23 mouse cellular contexts compared by ENCODE assay signal in genomic region chr4:138440062-138440461, GRCm38 (mm10). TPM values are rescaled to one million over a fixed set of nuclear protein-coding genes. Genes with fewer than 3 reads are reported as not detected.
DNase-seq lines count a peak whose midpoint lies in the region; ATAC-seq and TF ChIP-seq lines count a peak whose summit lies in the region.
"Had no signal": no experiment of that assay in that cellular context is flagged by ENCODE, and none has a peak within 500 bp of the region (broad histone marks: within the 10 kb centered on the region; RNA-seq: fewer than 3 reads in every experiment).

No protein-coding gene starts in this region.

- peaks cover 24% of the 10 kb centered on the region; the same call in 1 of the 2 replicates for H3K36me3 ChIP-seq in liver, adult 2 months (ENCODE audit: control insufficient read depth, insufficient read depth, low read length)
- peaks cover 37% of the 10 kb centered on the region for H3K36me3 ChIP-seq in liver, embryonic 11.5 days (ENCODE audit: control insufficient read depth, insufficient read depth, low read length)
- peaks cover 20% of the 10 kb centered on the region for H3K36me3 ChIP-seq in midbrain, embryonic 11.5 days (ENCODE audit: control insufficient read depth, insufficient read depth, low read length)
- H3K36me3 ChIP-seq in midbrain, embryonic 15.5 days (replicated peaks): peaks cover 33% of the 10 kb centered on the region
- H3K36me3 ChIP-seq in intestine, embryonic 15.5 days: peaks cover 33% of the 10 kb centered on the region

- DNase-seq in kidney, adult 9 months: peak; percentile 8
- no peak for DNase-seq in kidney, postnatal 14 days
- DNase-seq in liver, adult 2 months (ENCODE audit: extremely low read depth, low read depth, low spot score): peak; percentile 47
- DNase-seq in liver, embryonic 11.5 days (ENCODE audit: low spot score): no peak
- DNase-seq in midbrain, embryonic 11.5 days (ENCODE audit: low spot score, missing footprints): peak; percentile 47
- DNase-seq: adrenal gland, adult 8-10 months; adrenal gland, postnatal 14 days; adrenal gland, postnatal 36 days; cerebellum, adult 11-12 months; cerebellum, adult 2 months; cerebellum, postnatal 10 days; cerebellum, postnatal 25 days had no signal

- no peak overlapping the region for H3K27ac ChIP-seq in liver, adult 2 months (replicated peaks; ENCODE audit: insufficient read depth, low read depth, low read length)
- no peak overlapping the region for H3K27ac ChIP-seq in liver, embryonic 11.5 days (ENCODE audit: low read depth, low read length)
- H3K27ac ChIP-seq in midbrain, embryonic 11.5 days (ENCODE audit: low read depth, low read length): no peak overlapping the region
- H3K27ac ChIP-seq in midbrain, embryonic 15.5 days: no peak overlapping the region
- no peak overlapping the region for H3K27ac ChIP-seq in intestine, embryonic 15.5 days
- H3K27ac ChIP-seq: embryonic facial prominence, embryonic 10.5 days; embryonic facial prominence, embryonic 12.5 days; forebrain, embryonic 13.5 days; forebrain, embryonic 15.5 days had no signal

- H3K9ac ChIP-seq in liver, adult 2 months (ENCODE audit: low read depth, low read length): no peak overlapping the region
- no peak overlapping the region for H3K9ac ChIP-seq in liver, embryonic 11.5 days (ENCODE audit: low read depth, low read length)
- H3K9ac ChIP-seq in midbrain, embryonic 11.5 days (ENCODE audit: low read length): no peak overlapping the region
- no peak overlapping the region for H3K9ac ChIP-seq in midbrain, embryonic 15.5 days
- H3K9ac ChIP-seq in intestine, embryonic 15.5 days: no peak overlapping the region
- H3K9ac ChIP-seq: embryonic facial prominence, embryonic 12.5 days; forebrain, embryonic 13.5 days; forebrain, embryonic 15.5 days had no signal

- no peak overlapping the region for H3K4me2 ChIP-seq in liver, embryonic 11.5 days
- no peak overlapping the region for H3K4me2 ChIP-seq in midbrain, embryonic 11.5 days
- no peak overlapping the region for H3K4me2 ChIP-seq in midbrain, embryonic 15.5 days
- H3K4me2 ChIP-seq in intestine, embryonic 15.5 days (replicated peaks): no peak overlapping the region
- H3K4me2 ChIP-seq: embryonic facial prominence, embryonic 12.5 days; forebrain, embryonic 13.5 days; forebrain, embryonic 15.5 days had no signal

- no peaks in the 10 kb centered on the region for H3K9me3 ChIP-seq in liver, embryonic 11.5 days (ENCODE audit: control insufficient read depth, low read length)
- no peaks in the 10 kb centered on the region for H3K9me3 ChIP-seq in midbrain, embryonic 11.5 days (ENCODE audit: control insufficient read depth, low read length)
- no peaks in the 10 kb centered on the region for H3K9me3 ChIP-seq in midbrain, embryonic 15.5 days
- no peaks in the 10 kb centered on the region for H3K9me3 ChIP-seq in intestine, embryonic 15.5 days
- H3K9me3 ChIP-seq: embryonic facial prominence, embryonic 10.5 days; embryonic facial prominence, embryonic 12.5 days; forebrain, embryonic 13.5 days; forebrain, embryonic 15.5 days had no signal

- H3K79me2 ChIP-seq in liver, adult 2 months (ENCODE audit: control insufficient read depth, insufficient read depth, low read length): peaks cover 9% of the 10 kb centered on the region; the same call in 1 of the 2 replicates

- ATAC-seq in liver, embryonic 11.5 days (replicated peaks; ENCODE audit: low FRiP score): no peak
- no peak for ATAC-seq in midbrain, embryonic 11.5 days (ENCODE audit: low FRiP score)
- no peak for ATAC-seq in midbrain, embryonic 15.5 days (replicated peaks)
- ATAC-seq in intestine, embryonic 15.5 days: no peak
- ATAC-seq: activated CD4-positive, CD25-positive, alpha-beta regulatory T cell, adult 4 months; forebrain, embryonic 13.5 days; forebrain, embryonic 15.5 days; Patski had no signal

- H3K4me3 ChIP-seq in liver, adult 2 months (ENCODE audit: insufficient read depth, low read depth, low read length): no peak overlapping the region
- no peak overlapping the region for H3K4me3 ChIP-seq in liver, embryonic 11.5 days (ENCODE audit: low read depth, low read length)
- no peak overlapping the region for H3K4me3 ChIP-seq in midbrain, embryonic 11.5 days (ENCODE audit: low read depth, low read length)
- H3K4me3 ChIP-seq in midbrain, embryonic 15.5 days: no peak overlapping the region
- no peak overlapping the region for H3K4me3 ChIP-seq in intestine, embryonic 15.5 days (replicated peaks)
- H3K4me3 ChIP-seq: embryonic facial prominence, embryonic 10.5 days; embryonic facial prominence, embryonic 12.5 days; forebrain, embryonic 13.5 days; forebrain, embryonic 15.5 days had no signal

- H3K27me3 ChIP-seq in liver, adult 2 months (ENCODE audit: control insufficient read depth, insufficient read depth, low read length): no peaks in the 10 kb centered on the region
- H3K27me3 ChIP-seq in liver, embryonic 11.5 days (replicated peaks; ENCODE audit: control insufficient read depth, insufficient read depth, low read length): 0 out of 2 replicates have a peak, but pooled peaks cover 1% of the 10 kb centered on the region
- H3K27me3 ChIP-seq in midbrain, embryonic 11.5 days (ENCODE audit: control insufficient read depth, insufficient read depth, low read length): no peaks in the 10 kb centered on the region
- H3K27me3 ChIP-seq in midbrain, embryonic 15.5 days (replicated peaks): no peaks in the 10 kb centered on the region
- no peaks in the 10 kb centered on the region for H3K27me3 ChIP-seq in intestine, embryonic 15.5 days (replicated peaks)
- H3K27me3 ChIP-seq: forebrain, embryonic 15.5 days; Patski had no signal

- TF ChIP-seq POLR2A in liver, adult 2 months (IDR thresholded peaks at IDR 0.05; ENCODE audit: extremely low read depth, insufficient read depth, low read length): no peak

- peaks cover 18% of the 10 kb centered on the region for H3K4me1 ChIP-seq in liver, adult 2 months (ENCODE audit: control insufficient read depth, insufficient read depth, low read length)
- peaks cover 9% of the 10 kb centered on the region for H3K4me1 ChIP-seq in liver, embryonic 11.5 days (replicated peaks; ENCODE audit: control insufficient read depth, insufficient read depth, low read length)
- H3K4me1 ChIP-seq in midbrain, embryonic 11.5 days (ENCODE audit: control insufficient read depth, insufficient read depth, low read length): peaks cover 12% of the 10 kb centered on the region
- peaks cover 12% of the 10 kb centered on the region for H3K4me1 ChIP-seq in midbrain, embryonic 15.5 days
- H3K4me1 ChIP-seq in intestine, embryonic 15.5 days (replicated peaks): peaks cover 11% of the 10 kb centered on the region; the same call in 1 of the 2 replicates

- no peak for TF ChIP-seq CTCF in liver, adult 2 months (IDR thresholded peaks at IDR 0.05; ENCODE audit: low read depth, low read length)

- 25% methylated on average over 3 of the region's 3 CpGs for WGBS in liver, adult 2 months
- WGBS in liver, embryonic 11.5 days: 48% methylated on average over 2 of the region's 3 CpGs
- WGBS in midbrain, embryonic 11.5 days: 83% methylated on average over 3 of the region's 3 CpGs
- WGBS in midbrain, embryonic 15.5 days: 73% methylated on average over 3 of the region's 3 CpGs
- WGBS in intestine, embryonic 15.5 days: 48% methylated on average over 3 of the region's 3 CpGs

RNA-seq across cellular contexts. Expression of gene Mul1, which starts 5.6 kb away (rescaled TPM):
- total RNA-seq in liver, adult 2 months (2014; rRNA removed): 17.4 and 18.6 TPM in 2 replicates
- 25.0 and 28.9 TPM in 2 replicates for polyA plus RNA-seq in liver, adult 2 months (2012; rRNA removed)
- polyA plus RNA-seq in liver, embryonic 11.5 days (2014; fragmentation: Nextera tagmentation; extraction: Ambion mirVana): 15.1 and 17.9 TPM in 2 replicates
- polyA plus RNA-seq in midbrain, embryonic 11.5 days (2014; fragmentation: Nextera tagmentation; extraction: Ambion mirVana): 17.9 and 18.5 TPM in 2 replicates
- polyA plus RNA-seq in midbrain, embryonic 15.5 days (2015; fragmentation: Nextera tagmentation; extraction: Ambion mirVana): 18.5 and 21.5 TPM in 2 replicates
- polyA plus RNA-seq in intestine, embryonic 15.5 days (2015; fragmentation: Nextera tagmentation; extraction: Ambion mirVana): 24.9 and 25.7 TPM in 2 replicates

RNA-seq across cellular contexts. Expression of gene Camk2n1, which starts 14.1 kb away (rescaled TPM):
- total RNA-seq in liver, adult 2 months (2014; rRNA removed): 15.4 and 18.6 TPM in 2 replicates
- polyA plus RNA-seq in liver, adult 2 months (2012; rRNA removed): 40.4 and 52.5 TPM in 2 replicates
- polyA plus RNA-seq in liver, embryonic 11.5 days (2014; fragmentation: Nextera tagmentation; extraction: Ambion mirVana): 2.1 TPM in 2 replicates
- polyA plus RNA-seq in midbrain, embryonic 11.5 days (2014; fragmentation: Nextera tagmentation; extraction: Ambion mirVana): 6.0 and 6.1 TPM in 2 replicates
- polyA plus RNA-seq in midbrain, embryonic 15.5 days (2015; fragmentation: Nextera tagmentation; extraction: Ambion mirVana): 14.8 and 15.7 TPM in 2 replicates
- 4.8 and 5.5 TPM in 2 replicates for polyA plus RNA-seq in intestine, embryonic 15.5 days (2015; fragmentation: Nextera tagmentation; extraction: Ambion mirVana)
- total RNA-seq: MEL had no signal

RNA-seq across cellular contexts. Expression of gene Fam43b, which starts 43.7 kb away (rescaled TPM):
- total RNA-seq in liver, adult 2 months (2014; rRNA removed): not detected in 2 replicates
- not detected in 2 replicates for polyA plus RNA-seq in liver, adult 2 months (2012; rRNA removed)
- 0.12 and 0.21 TPM in 2 replicates for polyA plus RNA-seq in liver, embryonic 11.5 days (2014; fragmentation: Nextera tagmentation; extraction: Ambion mirVana)
- 0.14 TPM in 1 of 2 replicates, not detected in the other for polyA plus RNA-seq in midbrain, embryonic 11.5 days (2014; fragmentation: Nextera tagmentation; extraction: Ambion mirVana)
- 9.1 and 11.1 TPM in 2 replicates for polyA plus RNA-seq in midbrain, embryonic 15.5 days (2015; fragmentation: Nextera tagmentation; extraction: Ambion mirVana)
- 0.05 TPM in 1 of 2 replicates, not detected in the other for polyA plus RNA-seq in intestine, embryonic 15.5 days (2015; fragmentation: Nextera tagmentation; extraction: Ambion mirVana)
- total RNA-seq: MEL had no signal
- polyA plus RNA-seq: activated CD4-positive, CD25-positive, alpha-beta regulatory T cell, adult 4 months; C2C12; embryonic facial prominence, embryonic 10.5 days; forebrain, embryonic 11.5 days; Patski had no signal

Comparison
In these comparisons a context has a peak if more than half of its experiments do, and no peak if none do; other contexts are left out.
1. DNase-seq: peak in kidney, adult 9 months (single experiment), liver, adult 2 months (single experiment) and midbrain, embryonic 11.5 days (single experiment); none in kidney, postnatal 14 days (single experiment) and liver, embryonic 11.5 days (single experiment).